Mouse (Mus musculus): ENCODE measurements around the gene Cdc25b. TPM values are rescaled to one million over a fixed set of nuclear protein-coding genes. Genes with fewer than 3 reads are reported as not detected.

Cdc25b gene
- total RNA-seq, 2 experiments from 2014 or later: 345 to 664 TPM

DNA sequence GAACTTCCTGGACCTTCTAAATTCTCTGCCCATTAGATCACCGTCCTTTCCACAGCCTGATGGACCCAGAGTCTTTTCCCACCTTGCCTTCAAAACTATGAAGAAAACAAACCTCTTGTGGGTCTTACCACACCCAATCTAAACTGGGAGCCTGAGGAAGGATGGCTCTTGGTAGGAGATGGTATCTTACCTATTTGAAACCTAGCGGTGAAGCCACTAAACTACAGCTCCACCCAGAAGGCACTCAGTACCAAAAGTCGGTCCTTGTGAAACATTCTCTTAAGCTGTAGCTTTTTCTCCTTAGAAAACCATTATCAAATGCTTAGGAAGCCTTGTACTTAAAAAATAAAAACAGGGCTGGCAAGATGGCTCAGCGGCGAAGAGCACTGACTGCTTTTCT, 1.6 kb downstream of the Cdc25b start:
- ATAC-seq (replicated peaks; ENCODE audit: low FRiP score, poor library complexity, severe bottlenecking): peak; percentile 64

DNA sequence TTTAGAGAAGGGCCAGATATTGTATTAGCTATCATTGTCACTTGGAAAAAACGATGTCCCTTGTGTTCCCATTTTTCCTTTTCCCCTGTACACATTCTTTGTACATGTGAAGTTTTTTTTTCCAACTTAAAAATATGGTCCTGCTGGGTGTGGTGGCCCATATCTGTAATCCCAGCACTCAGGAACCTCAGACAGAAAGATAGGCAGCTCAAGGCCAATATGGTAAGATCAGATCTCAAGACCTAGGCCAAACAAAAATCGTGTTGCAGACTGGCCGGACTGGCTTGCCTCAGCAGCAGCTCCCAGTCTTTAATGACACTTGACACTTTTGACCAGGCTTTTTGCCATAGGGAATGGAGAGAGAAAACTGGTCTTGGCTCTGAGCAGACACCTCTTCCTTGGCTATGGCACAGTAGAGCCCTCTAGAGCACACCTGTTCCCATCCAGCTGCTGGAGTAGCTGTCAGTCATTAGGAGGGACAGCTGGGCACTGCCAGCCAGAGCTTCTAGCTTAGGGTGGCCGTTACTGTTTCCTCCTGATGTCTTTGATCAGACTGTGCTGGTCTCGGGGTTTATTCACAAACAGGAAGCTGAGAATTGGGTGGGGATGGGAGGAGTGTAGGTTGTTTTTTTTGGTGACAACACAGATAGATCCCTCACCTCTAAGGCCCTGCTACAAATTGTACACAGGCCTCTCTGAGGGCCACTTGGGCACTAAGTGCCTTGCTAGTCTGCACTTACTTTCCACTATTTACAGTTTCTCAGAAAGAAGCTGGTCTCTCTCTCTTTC, 3.0 kb downstream of the Cdc25b start:
- ATAC-seq (replicated peaks; ENCODE audit: low FRiP score, poor library complexity, severe bottlenecking): peak; percentile 41

DNA sequence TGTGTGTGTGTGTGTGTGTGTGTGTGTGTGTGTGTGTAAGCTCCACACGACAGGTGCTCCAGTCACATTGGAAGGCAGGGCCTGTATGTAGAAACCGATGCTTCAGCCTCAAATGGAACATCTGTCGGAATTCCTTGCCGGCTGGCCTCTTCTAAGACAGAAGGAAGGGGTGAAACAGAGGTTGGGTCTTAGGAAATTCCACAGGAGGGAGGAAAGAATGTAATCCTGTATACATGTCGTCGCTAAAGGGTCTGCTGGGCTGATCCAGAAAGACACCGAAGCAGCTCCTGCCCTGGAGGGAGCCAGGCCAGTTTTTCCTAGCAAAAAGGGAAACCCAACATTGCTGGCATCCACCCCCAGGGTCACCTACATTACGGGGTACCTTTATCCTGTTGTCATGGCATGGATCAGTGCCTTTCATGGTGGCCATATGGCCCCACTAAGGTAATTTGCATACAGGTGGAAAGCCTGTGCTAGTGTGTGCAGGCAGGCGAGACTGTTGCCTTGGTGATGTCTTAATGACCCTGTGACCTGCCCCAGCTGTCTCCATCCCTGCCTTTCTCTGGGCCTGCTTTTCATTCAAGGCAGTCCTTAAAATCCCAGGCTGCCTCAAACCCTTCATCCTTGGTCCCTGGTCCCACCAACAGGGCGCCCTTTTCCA, 3.7 kb downstream of the Cdc25b start:
- ATAC-seq (replicated peaks; ENCODE audit: low FRiP score, poor library complexity, severe bottlenecking): no peak

DNA sequence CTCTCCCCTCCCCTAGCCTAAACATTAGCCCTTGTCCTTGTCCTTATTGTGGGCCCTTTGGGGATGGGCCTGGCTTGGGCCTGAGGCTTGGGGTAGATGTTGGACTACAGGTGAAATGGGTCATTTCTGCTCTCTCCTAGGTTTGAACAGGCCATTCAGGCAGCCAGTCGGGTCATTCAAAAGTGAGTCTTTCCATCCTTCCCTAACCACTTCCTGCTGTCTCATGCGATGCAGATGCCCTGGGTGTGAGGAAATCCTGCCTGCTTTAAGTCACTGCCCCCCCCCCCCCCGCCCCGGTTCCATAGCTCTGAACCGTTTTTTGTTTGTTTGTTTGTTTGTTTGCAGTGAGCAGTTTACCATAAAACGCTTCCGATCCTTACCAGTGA, 4.2 kb downstream of the Cdc25b start:
- no peak for ATAC-seq (replicated peaks; ENCODE audit: low FRiP score, poor library complexity, severe bottlenecking)

DNA sequence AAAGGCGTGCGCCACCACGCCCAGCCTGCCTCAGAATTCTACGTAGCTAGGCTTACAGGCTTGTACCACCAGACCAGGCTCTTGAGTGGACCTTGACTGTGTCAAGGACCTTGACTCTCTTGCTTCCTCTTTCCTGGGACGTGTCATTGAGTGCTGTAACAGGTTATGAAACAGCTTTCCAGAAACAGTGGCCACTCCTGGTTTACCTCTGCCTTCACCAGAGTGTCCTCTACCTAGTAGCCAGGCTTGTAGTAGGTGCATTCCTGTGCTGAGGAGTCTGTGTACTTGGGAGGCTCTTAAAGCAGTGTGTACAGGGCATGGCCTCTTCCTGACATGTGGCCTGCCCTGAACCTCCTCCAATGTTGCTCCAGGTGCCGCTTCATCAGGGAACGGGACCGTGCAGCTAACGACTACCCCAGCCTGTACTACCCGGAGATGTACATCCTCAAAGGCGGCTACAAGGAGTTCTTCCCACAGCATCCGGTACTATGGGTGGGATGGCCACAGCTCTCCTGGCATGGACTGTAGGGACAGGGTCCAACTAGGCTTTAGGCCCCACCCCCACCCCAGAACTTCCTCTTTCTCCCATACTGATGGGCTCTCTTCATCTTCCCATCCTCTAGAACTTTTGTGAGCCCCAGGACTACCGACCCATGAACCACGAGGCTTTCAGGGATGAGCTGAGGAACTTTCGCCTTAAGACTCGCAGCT, 10.0 kb downstream of the Cdc25b start:
- no peak for ATAC-seq (replicated peaks; ENCODE audit: low FRiP score, poor library complexity, severe bottlenecking)

DNA sequence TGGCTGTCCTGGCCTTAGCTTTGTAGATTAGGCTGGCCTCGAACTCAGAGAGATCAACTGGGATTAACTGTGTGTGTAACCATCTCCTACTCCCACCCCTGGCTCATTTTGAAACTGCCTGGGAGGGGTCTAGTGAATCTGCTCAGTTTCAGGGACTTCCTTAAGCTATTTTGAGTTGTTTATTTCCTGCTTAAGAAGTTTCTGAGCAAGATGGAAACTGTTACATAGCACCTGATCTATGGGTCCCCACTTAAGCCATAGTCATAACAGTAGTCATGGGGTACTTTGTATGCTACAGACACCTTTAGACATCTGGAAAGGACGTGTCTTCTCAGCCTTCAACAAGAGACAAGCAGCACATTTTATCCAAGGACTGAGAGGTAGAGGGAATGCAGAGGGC, 14.0 kb downstream of the Cdc25b start:
- no peak for ATAC-seq (replicated peaks; ENCODE audit: low FRiP score, poor library complexity, severe bottlenecking)

DNA sequence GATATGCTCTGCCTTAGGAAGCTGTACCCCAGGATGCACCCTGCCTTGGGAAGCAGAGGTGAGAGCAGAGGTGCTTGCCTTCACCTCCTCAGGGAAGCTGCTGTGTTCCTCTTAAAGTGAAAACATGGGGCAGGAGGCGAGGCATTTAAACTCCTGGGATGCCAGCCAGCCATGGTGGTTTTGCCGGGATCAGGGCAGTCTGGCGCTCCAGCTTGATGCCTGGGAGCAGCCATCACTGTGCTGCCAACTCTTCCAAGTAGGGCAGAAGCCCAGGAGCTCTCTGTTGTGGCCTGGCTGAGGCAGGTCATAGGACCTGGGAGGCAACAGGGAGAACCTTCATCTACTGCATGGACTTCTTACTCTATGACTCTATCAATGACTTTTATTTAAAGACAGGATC, 14.5 kb downstream of the Cdc25b start:
- ATAC-seq (replicated peaks; ENCODE audit: low FRiP score, poor library complexity, severe bottlenecking): no peak

DNA sequence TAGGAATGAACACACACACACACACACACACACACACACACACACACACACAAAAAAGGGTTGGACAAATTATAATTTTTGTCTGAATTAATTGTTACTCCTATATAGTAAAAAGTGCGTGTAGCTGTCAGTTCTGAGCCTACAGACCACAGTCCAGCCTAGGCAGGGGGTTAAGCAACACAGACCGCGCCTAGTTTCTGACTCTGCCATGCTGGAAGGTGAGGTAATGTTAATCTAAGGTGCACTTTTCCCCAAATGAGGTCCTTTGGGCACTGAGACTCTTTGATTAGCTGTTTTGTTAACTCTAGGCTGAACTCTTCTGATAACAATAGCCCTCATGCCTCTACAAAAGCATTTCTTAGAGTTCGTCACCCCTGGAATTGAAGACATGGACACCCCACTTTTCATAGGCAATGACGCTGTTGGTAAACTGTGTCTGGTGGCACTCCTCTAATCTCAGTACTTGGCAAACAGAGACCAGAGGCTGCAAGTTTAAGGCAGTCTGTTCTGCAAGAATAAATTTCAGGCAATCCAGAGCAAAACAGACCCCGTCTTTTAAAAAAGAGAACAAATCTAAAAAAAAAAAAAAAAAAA, 17.2 kb downstream of the Cdc25b start:
- no peak for ATAC-seq (replicated peaks; ENCODE audit: low FRiP score, poor library complexity, severe bottlenecking)

DNA sequence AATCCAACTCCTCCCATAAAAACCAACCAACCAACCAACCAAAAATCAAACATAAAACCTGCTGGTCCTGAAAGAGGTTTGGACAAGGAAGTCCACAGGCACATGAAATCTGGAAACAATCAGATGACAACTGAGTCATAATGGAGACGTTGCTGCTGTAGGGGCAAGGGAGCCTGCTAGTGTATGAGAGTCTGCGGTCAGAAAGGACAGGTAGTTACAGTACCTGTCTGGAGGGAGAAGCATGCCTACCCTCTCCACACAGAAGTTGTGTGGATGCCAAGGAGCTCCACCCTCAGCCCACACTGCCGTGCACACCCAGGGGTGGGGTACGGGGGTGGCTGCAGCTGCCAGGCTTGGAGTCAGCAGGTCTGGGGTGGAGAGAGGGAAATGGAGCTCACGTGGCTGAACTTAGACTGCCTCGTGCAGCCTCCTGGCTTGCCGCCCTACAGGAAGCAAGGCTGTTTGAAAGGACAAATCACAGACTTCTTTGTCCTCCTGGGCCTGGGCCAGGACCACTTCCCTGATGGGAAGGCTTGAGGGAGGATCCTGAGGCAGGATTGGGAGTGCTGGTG, 17.7 kb downstream of the Cdc25b start:
- peak; percentile 60 for ATAC-seq (replicated peaks; ENCODE audit: low FRiP score, poor library complexity, severe bottlenecking)

DNA sequence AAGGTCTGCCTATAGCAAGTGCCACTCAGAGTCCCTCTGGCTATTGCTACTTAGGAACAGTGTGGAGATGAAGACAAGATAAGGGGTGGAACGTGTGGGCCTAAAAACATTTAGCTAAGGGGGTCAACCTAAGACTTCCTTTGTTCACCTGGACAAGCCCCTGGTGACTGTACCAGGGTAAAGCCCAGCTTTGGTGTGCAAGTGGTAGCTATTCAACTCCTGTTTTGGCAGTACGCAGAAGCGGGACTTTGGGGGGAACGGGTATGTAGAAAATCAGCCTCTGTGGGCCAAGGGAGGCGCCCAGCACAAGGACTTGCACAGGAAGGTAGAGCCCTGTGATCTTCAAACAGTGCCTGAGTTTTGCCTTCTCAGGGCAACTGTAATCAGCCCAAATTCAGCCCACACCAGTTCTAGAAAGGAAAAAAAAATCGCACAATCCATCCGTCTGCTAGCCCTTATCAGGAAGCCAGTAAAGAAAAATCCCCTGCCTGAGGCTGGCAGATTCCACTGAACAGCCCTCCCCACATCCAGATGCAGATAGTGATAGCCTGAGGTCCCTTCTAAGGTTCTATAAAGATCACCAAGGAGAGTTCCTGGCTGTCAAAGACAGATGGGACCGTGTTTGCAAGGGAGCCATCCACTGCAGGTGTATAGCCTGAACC, 18.9 kb downstream of the Cdc25b start:
- peak; percentile 52 for ATAC-seq (replicated peaks; ENCODE audit: low FRiP score, poor library complexity, severe bottlenecking)

DNA sequence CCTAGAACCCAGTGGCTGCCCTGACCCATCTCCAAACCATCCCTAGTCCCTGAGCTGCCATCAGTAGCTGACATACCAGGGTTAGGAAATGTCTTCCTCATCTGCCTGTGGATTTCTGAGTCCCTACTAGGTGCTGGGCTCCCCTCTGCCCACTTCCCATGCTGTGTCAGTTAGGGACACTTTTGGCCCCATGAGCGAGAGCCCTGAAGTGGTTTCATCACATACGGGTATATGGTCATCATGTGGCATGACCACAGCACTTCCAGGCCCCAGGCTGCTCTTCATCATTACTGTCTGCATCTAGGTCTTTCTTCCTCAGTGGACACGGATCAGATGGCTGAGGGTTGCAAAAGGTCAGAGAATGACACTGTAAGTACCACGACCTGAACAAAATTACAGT, 20.0 kb downstream of the Cdc25b start, which contains the start of gene Ap5s1:
TSS of gene Ap5s1 (plus strand) at position 301 of the 400 bp plus-strand sequence.
- ATAC-seq (replicated peaks; ENCODE audit: low FRiP score, poor library complexity, severe bottlenecking): no peak

DNA sequence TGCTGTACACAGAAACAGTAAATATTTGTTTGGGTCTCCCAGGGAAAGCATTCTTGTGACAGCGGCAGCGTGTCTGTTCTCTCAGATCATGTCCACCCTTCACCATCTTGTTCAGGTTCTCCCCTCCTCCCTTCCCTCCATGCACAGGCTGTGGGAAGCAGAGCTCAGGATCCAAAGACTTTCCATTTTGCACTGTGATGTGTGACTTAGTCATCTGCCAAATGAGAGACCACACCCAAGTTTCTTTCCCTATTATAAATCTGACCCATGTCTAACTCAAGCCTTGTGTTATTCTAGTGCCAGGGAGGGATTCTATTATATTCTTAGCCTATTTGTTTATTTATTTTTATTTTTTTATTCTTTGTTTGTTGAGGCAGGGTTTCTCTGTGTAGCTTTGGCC, 21.6 kb downstream of the Cdc25b start:
- no peak for ATAC-seq (replicated peaks; ENCODE audit: low FRiP score, poor library complexity, severe bottlenecking)

DNA sequence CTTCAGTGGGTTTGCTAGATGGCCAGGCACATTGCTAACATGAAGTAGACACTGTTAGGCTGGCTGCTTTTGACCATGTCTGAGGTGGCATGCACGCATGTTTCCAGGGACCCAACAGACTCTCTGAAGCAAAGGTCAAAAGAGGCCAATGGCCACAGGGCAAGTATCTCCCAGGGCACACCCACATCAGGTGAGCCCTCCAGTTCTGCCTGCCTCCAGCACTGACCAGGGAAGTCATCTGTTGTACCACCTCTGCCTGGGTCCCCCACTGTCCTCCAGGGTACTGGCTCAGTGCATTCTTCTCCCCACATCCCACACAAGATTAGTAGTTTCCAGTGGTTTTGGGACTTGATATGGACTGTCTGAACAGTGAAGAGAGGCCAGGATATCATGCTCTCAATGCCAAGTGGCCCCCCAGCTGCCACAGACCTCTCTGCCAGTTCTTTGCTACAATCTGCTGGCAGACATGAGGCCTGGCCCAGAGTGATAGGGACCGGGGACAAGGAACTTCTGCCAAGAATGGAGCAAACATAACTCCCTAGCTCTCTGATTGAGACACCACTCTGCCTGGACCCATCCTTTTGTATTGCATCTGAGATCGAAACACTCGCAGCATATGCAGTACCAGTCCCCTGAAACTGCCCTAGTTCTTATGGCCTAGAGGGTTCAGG, 22.5 kb downstream of the Cdc25b start:
- ATAC-seq (replicated peaks; ENCODE audit: low FRiP score, poor library complexity, severe bottlenecking): peak; percentile 36

DNA sequence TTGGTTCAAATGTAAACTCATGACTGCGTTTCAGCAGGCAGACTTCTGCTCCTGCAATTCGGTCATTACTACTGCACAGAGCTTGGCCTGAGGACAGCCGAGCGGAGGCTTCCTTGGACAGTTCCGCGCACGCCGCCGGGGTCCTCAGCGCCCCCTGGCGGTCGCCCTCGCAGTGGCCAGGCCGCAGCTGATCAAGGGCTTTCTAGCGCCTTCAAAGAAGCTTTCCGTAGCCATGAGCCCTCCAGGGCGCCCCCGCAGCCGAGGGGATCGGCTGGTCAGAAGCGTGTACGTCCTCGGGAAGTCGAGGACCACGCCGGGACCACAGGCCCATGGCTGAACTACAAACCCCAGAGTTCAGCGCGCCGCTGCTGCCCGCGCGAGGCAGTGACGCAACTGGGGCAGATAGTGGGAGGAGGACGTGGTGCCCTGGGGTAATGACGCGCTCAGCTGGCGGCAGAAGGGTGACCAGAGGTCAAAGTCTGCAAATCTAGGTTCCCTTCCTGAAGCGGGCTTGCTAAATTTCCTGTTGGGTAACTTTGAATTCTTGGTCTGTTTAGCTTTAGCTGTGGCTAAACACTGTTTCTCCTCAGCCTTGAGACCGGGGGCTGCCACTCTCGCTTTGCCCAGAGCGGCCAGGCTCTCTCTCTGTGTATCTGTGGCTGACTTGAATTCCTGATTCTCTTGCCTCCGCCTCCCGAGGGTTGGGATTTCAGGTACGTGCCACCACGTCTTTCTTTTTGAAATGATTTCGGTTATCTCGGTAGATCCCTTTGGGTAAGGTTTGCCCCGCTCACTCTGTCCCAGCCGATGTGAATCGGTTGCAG, 23.4 kb downstream of the Cdc25b start:
- peak; percentile 76 for ATAC-seq (replicated peaks; ENCODE audit: low FRiP score, poor library complexity, severe bottlenecking)

DNA sequence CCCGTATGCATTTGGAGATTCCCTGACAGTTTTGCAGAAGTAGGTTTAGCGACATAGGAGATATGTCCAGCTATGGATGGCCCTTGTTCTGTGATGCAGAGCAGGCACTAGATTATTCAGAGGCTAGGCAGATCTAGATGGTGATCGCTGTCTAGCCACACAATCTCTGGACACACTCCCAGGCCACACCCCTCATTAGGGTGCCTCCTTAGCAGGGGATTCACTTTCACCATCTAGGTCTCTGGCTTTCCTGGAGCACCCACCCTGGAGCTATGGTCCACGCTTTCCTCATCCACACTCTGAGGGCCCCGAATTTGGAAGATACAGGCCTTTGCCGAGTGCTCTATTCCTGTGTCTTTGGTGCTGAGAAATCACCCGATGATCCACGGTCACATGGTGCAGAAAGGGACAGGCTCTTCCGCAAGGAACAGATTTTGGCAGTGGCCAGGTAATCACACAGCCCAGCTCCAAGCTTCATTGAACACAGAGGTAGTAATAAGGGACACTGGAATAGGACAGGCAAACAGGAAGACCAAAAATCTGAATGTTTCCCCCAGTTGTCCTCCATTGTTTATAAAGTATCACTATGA, 24.4 kb downstream of the Cdc25b start:
- no peak for ATAC-seq (replicated peaks; ENCODE audit: low FRiP score, poor library complexity, severe bottlenecking)

DNA sequence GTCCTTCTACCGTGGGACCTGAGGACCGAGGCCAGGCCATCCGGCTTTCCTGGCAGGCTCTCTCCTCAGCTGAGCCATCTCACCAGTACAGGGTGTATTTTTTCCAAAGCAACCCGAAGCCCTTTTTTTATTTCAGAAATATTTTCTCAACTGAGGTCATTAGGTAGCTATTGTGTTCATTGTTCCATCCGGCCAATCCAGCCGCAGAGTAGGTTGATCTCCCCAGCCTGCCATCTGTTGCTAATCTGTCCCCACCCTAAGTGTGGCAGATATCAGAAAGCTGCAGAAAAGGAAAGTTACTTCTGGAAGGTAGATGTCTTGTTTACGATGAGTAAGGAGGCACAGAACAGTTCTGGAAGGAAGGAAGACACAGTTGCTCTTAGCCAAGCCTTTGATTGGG, 27.0 kb downstream of the Cdc25b start:
- peak; percentile 67 for ATAC-seq (replicated peaks; ENCODE audit: low FRiP score, poor library complexity, severe bottlenecking)

DNA sequence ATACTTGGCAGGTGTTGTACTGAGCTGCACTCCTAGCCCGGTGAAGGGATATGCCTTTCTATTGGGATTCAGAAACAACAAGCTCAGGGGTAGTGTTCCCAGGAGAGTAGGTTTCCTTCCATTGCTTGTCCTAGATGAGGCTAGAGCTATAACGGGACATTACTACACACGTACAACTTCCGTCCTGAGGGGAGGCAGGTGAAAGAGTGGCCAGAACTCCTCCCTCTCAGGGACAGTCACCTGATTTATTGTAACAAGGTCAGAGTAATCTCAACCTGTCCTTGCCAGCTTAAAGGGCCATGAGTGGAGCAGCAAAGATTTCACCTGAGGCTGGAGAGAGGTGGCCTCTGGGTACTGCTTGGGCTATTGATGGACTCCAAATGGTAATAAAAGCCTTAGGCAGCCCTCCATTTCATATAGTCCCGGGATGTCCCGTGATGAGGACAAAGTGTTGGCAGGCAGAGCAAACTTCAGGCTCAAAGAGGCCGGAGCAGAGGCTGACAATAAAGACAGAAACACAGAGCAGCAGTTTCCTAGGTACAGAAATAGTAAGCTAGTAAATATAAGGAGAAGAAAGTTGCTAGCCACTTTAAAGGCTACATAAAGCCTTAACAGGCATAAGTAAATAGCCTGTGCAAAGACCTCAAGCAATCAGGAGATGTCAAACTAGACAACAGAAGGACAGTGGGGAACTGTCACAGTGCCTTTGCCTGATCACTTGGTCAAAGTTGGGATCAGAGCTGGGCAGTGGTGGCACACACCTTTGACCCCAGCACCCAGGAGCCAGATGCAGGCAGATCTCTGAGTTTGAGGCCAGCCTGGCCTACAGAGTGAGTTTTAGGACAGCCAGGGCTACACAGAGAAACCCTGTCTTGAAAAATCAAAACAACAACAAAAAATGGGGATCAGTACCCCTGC, 29.5 kb downstream of the Cdc25b start:
- no peak for ATAC-seq (replicated peaks; ENCODE audit: low FRiP score, poor library complexity, severe bottlenecking)
